Mouse (Mus musculus) intestine, postnatal 0 days (tissue): ENCODE measurements around the gene Snx22. TPM values are rescaled to one million over a fixed set of nuclear protein-coding genes. Genes with fewer than 3 reads are reported as not detected.

ENCODE experiments used
- ATAC-seq: fragments of 200-750 bp; cut with Nextera tagmentation; 2 replicates; pipeline ENCODE4 v1.8.0; 2017; ENCODE audit warnings: mild to moderate bottlenecking, moderate TSS enrichment, moderate library complexity
- H3K27ac ChIP-seq: fragments of 300-500 bp; sonication (generic); 2 replicates; pipeline ENCODE4 v1.5.1; 2014; ENCODE audit warnings: mild to moderate bottlenecking, low read depth, low read length, moderate library complexity
- H3K27me3 ChIP-seq: fragments of 300-500 bp; sonication (generic); replicated peaks from 2 replicates; pipeline ENCODE4 v1.6.1; 2014; ENCODE audit warnings: low read length, mixed read lengths; ENCODE audit not compliant: control insufficient read depth, insufficient read depth
- H3K36me3 ChIP-seq: fragments of 300-500 bp; sonication (generic); 2 replicates; pipeline ENCODE4 v1.6.1; 2014; ENCODE audit warnings: mild to moderate bottlenecking, moderate library complexity; ENCODE audit not compliant: control insufficient read depth, insufficient read depth
- H3K4me1 ChIP-seq: fragments of 300-500 bp; sonication (generic); replicated peaks from 2 replicates; pipeline ENCODE4 v1.6.1; 2014; ENCODE audit warnings: antibody characterized with exemption, low read length, mixed read lengths; ENCODE audit not compliant: control insufficient read depth, insufficient read depth
- H3K4me2 ChIP-seq: fragments of 300-500 bp; sonication (generic); replicated peaks from 2 replicates; pipeline ENCODE4 v1.6.1; 2014; ENCODE audit warnings: low read depth, mild to moderate bottlenecking, moderate library complexity
- H3K4me3 ChIP-seq: fragments of 300-500 bp; sonication (generic); 2 replicates; pipeline ENCODE4 v1.5.1; 2014; ENCODE audit warnings: low read depth, low read length
- H3K9ac ChIP-seq: fragments of 300-500 bp; sonication (generic); 2 replicates; pipeline ENCODE4 v1.6.1; 2014; ENCODE audit warnings: mild to moderate bottlenecking, low read depth, low read length
- H3K9me3 ChIP-seq: fragments of 300-500 bp; sonication (generic); 2 replicates; pipeline ENCODE4 v1.6.1; 2016; ENCODE audit warnings: mixed run types; ENCODE audit not compliant: control insufficient read depth
- CTCF ChIP-seq: sonication (generic); IDR thresholded peaks from 2 replicates; pipeline ENCODE4 v1.5.1; 2016; ENCODE audit warnings: low read depth, mild to moderate bottlenecking, control low read depth, antibody characterized with exemption, moderate library complexity
- WGBS: fragments of 180-500 bp; shearing (Covaris S2); extraction: QIAGEN DNeasy Blood & Tissue Kit; methylation state at CpG from one replicate; pipeline ENCODE4 v1.1.7; 2014; 5-methylcytosine and 5-hydroxymethylcytosine counted together
- polyA plus RNA-seq: library from polyadenylated mRNA; unstranded; fragments of >200 nt; fragmentation: Nextera tagmentation; extraction: Ambion mirVana; gene quantifications from 2 replicates; pipeline ENCODE4 v1.2.1, GENCODE M21; 2015

Gene Snx22
- 0.98 and 1.4 TPM in 2 replicates for polyA plus RNA-seq

DNA sequence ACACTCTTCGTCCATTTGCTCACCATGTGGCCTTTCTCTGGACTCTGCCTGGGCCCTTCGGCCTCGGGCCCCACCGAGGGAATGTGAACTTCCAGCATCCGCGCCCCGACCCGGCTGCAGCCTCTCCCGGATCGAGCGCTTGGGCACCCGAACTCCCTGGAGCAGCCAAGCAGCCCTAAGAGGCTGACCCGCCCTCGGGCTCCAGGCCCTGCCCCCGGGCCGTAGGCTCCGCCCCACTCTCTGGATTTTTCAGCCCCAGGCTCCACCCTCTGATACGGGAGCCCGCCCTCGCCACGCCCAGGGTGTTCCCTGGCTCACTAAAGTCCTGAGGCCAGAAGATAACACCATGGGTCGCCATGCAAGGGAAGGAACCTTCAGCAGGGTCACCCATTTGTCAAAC lies at the start of gene Snx22:
Gene Snx22 (minus strand): TSS at position 137 of the 400 bp plus-strand sequence.
- ATAC-seq = peak; percentile 82
- H3K4me3 ChIP-seq = peak within 1 kb of the TSS; percentile 58
- under 1% methylated on average over 22 of the region's 22 CpGs for WGBS
- peak within 1 kb of the TSS; percentile 42 for H3K9ac ChIP-seq
- no peak for TF ChIP-seq CTCF
- H3K36me3 ChIP-seq = peaks cover 23% of the 10 kb centered on the region
- H3K4me2 ChIP-seq = peak within 1 kb of the TSS; percentile 96
- 0 out of 2 replicates have a peak, but pooled peaks cover 8% of the 10 kb centered on the region for H3K4me1 ChIP-seq
- no peak within 1 kb of the TSS for H3K27ac ChIP-seq
- H3K27me3 ChIP-seq = peaks cover 11% of the 10 kb centered on the region; the same call in 1 of the 2 replicates
- H3K9me3 ChIP-seq = no peaks in the 10 kb centered on the region

- H3K27ac ChIP-seq = peak overlapping the region; percentile 22
- peaks cover 17% of the 10 kb centered on the region for H3K36me3 ChIP-seq
- no peak for ATAC-seq
- no peak overlapping the region for H3K4me2 ChIP-seq
- H3K27me3 ChIP-seq = no peaks in the 10 kb centered on the region
- H3K4me1 ChIP-seq = peaks cover 10% of the 10 kb centered on the region; the same call in 1 of the 2 replicates
- no peak overlapping the region for H3K9ac ChIP-seq
- WGBS = 52% methylated on average over 8 of the region's 8 CpGs
- H3K4me3 ChIP-seq = no peak overlapping the region
- H3K9me3 ChIP-seq = no peaks in the 10 kb centered on the region
- TF ChIP-seq CTCF = no peak
Observed at GRCm38 (mm10) chr9:66116890-66117289, 47.4 kb upstream of the Snx22 start.

DNA sequence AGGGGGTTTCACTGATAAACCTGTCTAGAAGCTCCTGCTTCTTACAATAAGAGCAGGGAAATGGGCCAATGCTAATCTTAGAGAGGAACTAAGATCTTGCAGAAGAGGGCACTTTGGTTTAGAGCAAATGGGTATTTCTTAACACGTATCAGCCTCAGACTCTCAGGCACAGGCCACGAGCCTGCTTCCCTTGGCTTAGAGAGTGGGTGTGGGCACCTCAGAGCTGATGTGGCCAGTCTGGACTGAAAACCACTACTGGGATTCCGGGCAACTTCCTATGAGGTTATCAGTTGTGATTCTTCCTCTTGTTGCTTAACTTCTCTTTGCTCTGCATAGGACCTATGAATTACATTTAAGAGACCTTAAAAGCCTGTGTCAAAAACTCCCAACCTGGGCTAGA lies 44.8 kb upstream of the Snx22 start:
- H3K36me3 ChIP-seq = peaks cover 21% of the 10 kb centered on the region
- no peak for TF ChIP-seq CTCF
- H3K9ac ChIP-seq = no peak overlapping the region
- 90% methylated on average over 3 of the region's 3 CpGs for WGBS
- H3K27ac ChIP-seq = no peak overlapping the region
- no peaks in the 10 kb centered on the region for H3K9me3 ChIP-seq
- H3K27me3 ChIP-seq = no peaks in the 10 kb centered on the region
- H3K4me1 ChIP-seq = peaks cover 10% of the 10 kb centered on the region; the same call in 1 of the 2 replicates
- H3K4me2 ChIP-seq = no peak overlapping the region
- ATAC-seq = no peak
- H3K4me3 ChIP-seq = no peak overlapping the region

- H3K4me1 ChIP-seq = no peaks in the 10 kb centered on the region
- no peaks in the 10 kb centered on the region for H3K9me3 ChIP-seq
- no peak overlapping the region for H3K4me2 ChIP-seq
- H3K36me3 ChIP-seq = peaks cover 52% of the 10 kb centered on the region
- 81% methylated on average over 8 of the region's 8 CpGs for WGBS
- H3K27me3 ChIP-seq = no peaks in the 10 kb centered on the region
- no peak overlapping the region for H3K4me3 ChIP-seq
- no peak overlapping the region for H3K9ac ChIP-seq
- no peak for TF ChIP-seq CTCF
- no peak for ATAC-seq
- H3K27ac ChIP-seq = peak overlapping the region; percentile 70
Observed at GRCm38 (mm10) chr9:66110611-66111379, 41.3 kb upstream of the Snx22 start.

DNA sequence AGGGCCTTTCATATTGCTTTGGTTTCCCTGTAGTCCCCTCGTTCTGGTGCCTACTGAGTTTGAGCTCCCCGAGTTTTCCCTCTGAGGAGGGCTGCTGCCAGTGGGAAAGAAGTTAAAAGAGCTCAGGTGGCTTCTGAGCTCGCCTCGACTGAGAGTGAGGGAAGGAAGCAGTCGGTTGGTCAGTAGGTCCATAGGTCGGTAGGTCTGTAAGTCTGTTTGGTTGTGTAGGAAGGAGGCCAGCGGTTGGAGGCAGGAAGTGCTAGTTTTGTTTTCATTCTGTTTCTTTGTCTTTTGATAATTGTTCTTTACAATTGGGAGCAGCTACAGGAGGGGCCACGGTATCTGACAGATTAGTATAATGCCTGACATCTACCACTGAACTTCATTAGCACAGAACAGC lies 40.6 kb upstream of the Snx22 start:
- Histone ChIP-seq H3K36me3 (peaks cover 54% of the 10 kb centered on the region), H3K27me3 (no peaks in the 10 kb centered on the region), H3K9ac (no peak overlapping the region), H3K9me3 (no peaks in the 10 kb centered on the region), H3K4me1 (no peaks in the 10 kb centered on the region), H3K27ac (peak overlapping the region; percentile 70), H3K4me3 (no peak overlapping the region), H3K4me2 (no peak overlapping the region)
- 48% methylated on average over 8 of the region's 8 CpGs for WGBS
- peak; percentile 56; the same call in 1 of the 2 replicates for ATAC-seq
- no peak for TF ChIP-seq CTCF

DNA sequence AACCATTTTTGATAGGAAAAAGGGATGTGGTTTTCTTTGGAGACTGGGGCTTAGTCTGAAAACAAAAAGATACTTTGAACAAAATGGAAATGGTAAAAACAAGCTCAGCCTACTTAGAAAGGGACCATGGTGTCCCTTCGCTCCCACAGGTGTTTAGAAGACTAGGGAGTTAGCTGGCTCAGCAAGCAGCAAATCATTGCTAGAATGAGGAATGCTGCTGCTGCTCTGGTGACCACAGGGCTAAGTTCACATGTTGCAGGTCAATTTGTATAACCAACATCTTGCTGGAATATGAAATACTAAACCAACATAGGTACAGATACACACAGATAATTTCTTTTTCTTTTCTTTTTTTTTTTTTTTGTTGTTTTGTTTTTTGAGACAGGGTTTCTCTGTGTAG lies 40.1 kb upstream of the Snx22 start:
- Histone ChIP-seq H3K4me3 (no peak overlapping the region), H3K36me3 (peaks cover 55% of the 10 kb centered on the region), H3K9ac (no peak overlapping the region), H3K9me3 (no peaks in the 10 kb centered on the region), H3K4me2 (no peak overlapping the region), H3K27me3 (no peaks in the 10 kb centered on the region), H3K27ac (peak overlapping the region; percentile 70), H3K4me1 (no peaks in the 10 kb centered on the region)
- TF ChIP-seq CTCF = no peak
- 77% methylated on average over 1 of the region's 1 CpGs for WGBS
- no peak for ATAC-seq
